Mouse (Mus musculus): ENCODE measurements around the gene AW822073. TPM values are rescaled to one million over a fixed set of nuclear protein-coding genes. Genes with fewer than 3 reads are reported as not detected.
A peak's percentile ranks its signal among the peaks of the same experiment; 100 is the strongest.
"Not testable (repeated sequence)": the region's sequence is repeated elsewhere in the genome, so short reads cannot be mapped to it uniquely, and the experiment has no call there.

AW822073 gene
- polyA plus RNA-seq (2016; fragmentation: Nextera tagmentation; extraction: Ambion mirVana) = not detected in 2 replicates

DNA sequence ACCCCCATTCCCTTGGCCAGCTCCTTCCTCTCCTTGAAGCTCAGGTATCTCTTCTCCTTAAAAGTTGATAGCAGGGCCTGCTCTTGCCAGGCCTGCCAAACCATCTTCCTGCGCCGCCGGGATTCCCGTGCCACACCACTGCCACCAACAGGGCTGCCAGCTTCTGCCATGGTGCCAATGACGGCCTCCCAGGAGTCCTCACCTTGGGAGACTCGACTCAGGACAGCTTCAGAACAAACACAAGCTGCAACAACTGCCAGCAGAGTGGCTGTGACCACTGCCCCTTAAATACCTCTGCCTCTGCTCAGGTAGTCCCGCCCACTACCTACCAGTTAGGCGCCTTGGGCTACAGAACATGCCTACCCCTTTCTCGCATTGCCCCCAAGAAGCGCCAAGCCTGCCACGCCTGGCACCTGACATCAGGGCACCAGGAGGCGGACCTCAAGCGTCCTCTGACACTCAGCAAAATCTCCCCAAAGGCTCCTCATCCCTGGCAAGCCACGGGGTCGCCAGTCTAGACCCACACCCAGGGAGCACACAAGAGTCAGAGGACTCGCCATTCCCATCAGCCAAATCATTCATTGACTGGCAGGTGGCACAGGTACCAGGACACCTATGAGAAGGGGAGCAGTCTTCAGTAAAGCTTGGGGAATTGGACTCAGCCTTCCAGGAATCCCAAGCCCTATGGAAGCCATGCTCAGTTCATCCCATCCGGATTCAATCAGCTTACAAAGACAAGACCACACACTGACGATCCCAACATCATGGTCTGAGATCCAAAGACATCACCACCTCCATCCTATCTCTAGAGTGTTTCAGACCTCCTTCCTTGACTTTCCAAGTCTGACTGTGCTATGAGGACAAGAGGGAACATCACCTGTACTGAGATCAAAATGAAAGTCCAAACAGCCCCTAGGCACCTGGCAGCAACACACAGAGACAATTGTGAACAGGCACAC lies at the start of gene AW822073:
Gene AW822073, minus strand, starts transcription at position 104 of the 959 bp plus-strand sequence.
- not testable (repeated sequence) for H3K27ac ChIP-seq; H3K4me3 ChIP-seq; H3K36me3 ChIP-seq; H3K27me3 ChIP-seq (ENCODE audit: insufficient read depth, poor library complexity, severe bottlenecking); H3K4me1 ChIP-seq; H3K9me3 ChIP-seq
- DNase-seq (ENCODE audit: low spot score) = peak; percentile 89
- WGBS = 78% methylated on average over 18 of the region's 18 CpGs

DNA sequence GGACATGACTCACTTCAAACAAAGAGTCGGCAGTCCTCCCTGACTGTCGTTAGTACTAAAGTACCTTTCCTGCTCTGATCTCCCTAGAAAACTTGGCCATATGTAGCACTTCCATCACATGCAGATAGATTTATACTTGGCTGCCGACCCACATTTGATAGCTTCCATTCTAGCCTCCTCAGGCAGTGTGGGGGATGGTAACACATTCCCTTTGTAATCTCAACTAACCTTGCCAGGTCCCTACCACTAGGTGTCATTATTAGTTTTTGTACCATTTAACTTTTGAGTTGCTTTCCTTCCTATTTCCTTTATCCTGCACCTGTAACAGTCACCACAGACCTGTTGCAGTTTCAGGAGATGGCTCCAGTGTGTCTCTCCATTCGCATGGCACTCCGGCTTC lies 33.7 kb upstream of the AW822073 start:
- Histone ChIP-seq H3K9me3 (no peaks in the 10 kb centered on the region), H3K27ac (no peak overlapping the region), H3K4me1 (peaks cover 3% of the 10 kb centered on the region; the same call in 1 of the 2 replicates), H3K27me3 (ENCODE audit: insufficient read depth, poor library complexity, severe bottlenecking) (no peaks in the 10 kb centered on the region), H3K36me3 (peaks cover 37% of the 10 kb centered on the region), H3K4me3 (no peak overlapping the region)
- no peak for DNase-seq (ENCODE audit: low spot score)
- WGBS = 73% methylated on average over 5 of the region's 5 CpGs

DNA sequence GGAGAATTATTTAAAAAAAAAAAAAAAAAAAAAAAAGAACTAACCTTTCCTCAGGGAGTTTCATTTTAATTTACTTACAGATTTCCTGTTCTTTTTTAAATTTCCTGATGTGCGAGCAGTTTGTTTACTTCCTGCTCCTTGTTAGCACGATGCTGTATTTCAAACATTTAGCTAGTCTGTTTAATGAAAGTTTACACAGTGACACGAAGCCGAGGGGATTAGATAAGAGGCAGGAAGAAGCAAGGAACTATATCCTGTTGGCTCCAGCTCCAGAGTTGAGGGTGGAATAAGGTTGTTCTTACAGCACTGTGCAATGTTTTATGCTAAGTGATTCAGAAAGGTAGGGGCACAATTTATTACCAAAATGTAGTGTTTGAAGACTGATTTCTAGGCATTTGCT lies 31.2 kb upstream of the AW822073 start:
- H3K9me3 ChIP-seq = no peaks in the 10 kb centered on the region
- H3K36me3 ChIP-seq = peaks cover 22% of the 10 kb centered on the region
- WGBS = 6% methylated on average over 4 of the region's 4 CpGs
- peak overlapping the region; percentile 91 for H3K4me3 ChIP-seq
- H3K27me3 ChIP-seq (ENCODE audit: insufficient read depth, poor library complexity, severe bottlenecking) = no peaks in the 10 kb centered on the region
- DNase-seq (ENCODE audit: low spot score) = no peak
- peaks cover 3% of the 10 kb centered on the region; the same call in 1 of the 2 replicates for H3K4me1 ChIP-seq
- peak overlapping the region; percentile 92; the same call in 1 of the 2 replicates for H3K27ac ChIP-seq

DNA sequence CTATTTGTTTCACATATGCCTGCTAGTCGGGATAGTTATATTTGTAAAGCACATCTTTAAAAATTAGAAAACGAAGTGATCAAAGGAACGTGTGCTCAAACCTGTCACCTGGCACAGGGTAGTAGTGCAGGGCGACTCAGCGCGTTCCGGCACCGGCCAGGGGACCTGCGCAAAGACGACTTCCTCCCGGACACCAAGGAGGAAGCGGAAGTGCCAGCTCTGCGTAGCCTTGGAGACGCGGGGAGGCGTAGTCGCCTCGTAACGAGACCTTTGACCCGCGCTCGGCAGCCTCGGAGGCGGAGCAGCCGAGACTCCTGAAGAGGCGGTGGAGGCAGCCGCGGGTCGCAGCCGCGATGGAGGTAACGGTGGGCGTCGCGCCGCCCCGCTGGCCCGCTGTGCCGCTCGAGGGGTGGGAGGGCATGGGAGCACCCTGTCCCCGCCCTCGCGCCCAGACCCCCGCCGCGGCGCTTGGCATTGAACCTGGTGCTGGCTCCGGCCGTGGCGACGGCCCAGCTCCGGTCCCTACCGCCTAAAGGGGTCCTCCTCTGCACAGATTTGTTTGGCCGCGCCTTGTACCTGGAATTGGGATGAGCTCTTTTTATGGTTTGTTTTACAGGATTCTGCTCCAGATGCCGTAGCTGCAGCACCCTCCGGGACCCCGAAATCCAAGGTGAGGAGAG lies 30.6 kb upstream of the AW822073 start, which contains the start of gene Gcc2:
Gene Gcc2, plus strand, starts transcription at position 285 of the 680 bp plus-strand sequence.
- Histone ChIP-seq H3K27ac (peak within 1 kb of the TSS; percentile 92), H3K4me1 (peaks cover 3% of the 10 kb centered on the region; the same call in 1 of the 2 replicates), H3K9me3 (no peaks in the 10 kb centered on the region), H3K27me3 (ENCODE audit: insufficient read depth, poor library complexity, severe bottlenecking) (no peaks in the 10 kb centered on the region), H3K36me3 (peaks cover 20% of the 10 kb centered on the region), H3K4me3 (peak within 1 kb of the TSS; percentile 91)
- peak; percentile 98 for DNase-seq (ENCODE audit: low spot score)
- WGBS = under 1% methylated on average over 58 of the region's 58 CpGs

DNA sequence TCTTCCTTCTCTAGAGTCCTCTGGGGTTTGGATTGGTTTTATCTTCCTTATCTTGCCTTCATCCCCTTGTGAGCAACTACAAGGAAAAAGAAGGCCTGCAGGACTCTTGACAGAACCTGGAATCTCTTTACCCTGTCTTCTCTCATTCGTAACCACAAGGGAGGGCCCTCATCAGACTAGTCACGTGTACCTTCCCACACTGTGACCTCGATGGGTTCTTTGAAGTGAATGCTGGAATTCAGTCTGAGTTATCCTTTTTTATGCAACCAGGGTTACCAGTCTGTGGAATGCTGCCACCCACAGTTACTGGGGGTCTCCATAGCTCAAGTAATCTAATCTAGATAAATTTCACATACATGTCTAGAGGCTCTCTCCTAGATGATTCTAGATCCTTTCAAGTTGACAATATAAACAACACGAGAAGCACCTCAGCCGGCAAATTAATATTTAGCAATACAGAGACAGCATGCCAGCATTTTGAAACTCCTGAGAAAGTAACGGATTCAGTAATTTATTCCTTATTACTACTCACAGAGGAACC lies 30.0 kb upstream of the AW822073 start:
- Histone ChIP-seq H3K27me3 (ENCODE audit: insufficient read depth, poor library complexity, severe bottlenecking) (no peaks in the 10 kb centered on the region), H3K36me3 (peaks cover 14% of the 10 kb centered on the region; the same call in 1 of the 2 replicates), H3K27ac (peak overlapping the region; percentile 92; the same call in 1 of the 2 replicates), H3K9me3 (no peaks in the 10 kb centered on the region), H3K4me1 (peaks cover 3% of the 10 kb centered on the region; the same call in 1 of the 2 replicates), H3K4me3 (peak overlapping the region; percentile 91)
- no peak for DNase-seq (ENCODE audit: low spot score)
- WGBS = 43% methylated on average over 6 of the region's 6 CpGs

DNA sequence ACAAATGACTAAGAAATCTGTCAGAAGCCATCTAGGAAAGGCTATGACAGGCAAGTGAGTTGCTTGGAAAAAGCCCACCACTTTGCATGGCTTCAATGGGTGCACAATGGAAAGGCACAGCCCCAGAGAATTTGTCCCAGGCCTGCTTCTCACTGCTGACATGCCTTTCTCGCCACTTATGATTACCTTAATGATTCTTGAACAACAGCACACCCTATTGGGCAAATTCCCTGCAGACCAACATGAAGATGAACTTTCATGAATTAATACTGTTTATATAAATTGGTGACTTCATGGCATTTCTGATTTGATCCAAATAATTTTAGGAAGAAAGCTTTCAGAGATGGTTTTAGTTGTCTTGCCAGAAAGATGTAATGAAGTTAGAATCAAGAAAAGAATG lies 24.8 kb upstream of the AW822073 start:
- 23% methylated on average over 1 of the region's 1 CpGs for WGBS
- Histone ChIP-seq H3K36me3 (no peaks in the 10 kb centered on the region), H3K4me3 (no peak overlapping the region), H3K27me3 (ENCODE audit: insufficient read depth, poor library complexity, severe bottlenecking) (no peaks in the 10 kb centered on the region), H3K27ac (no peak overlapping the region), H3K4me1 (peaks cover under 1% of the 10 kb centered on the region; the same call in 1 of the 2 replicates), H3K9me3 (no peaks in the 10 kb centered on the region)
- DNase-seq (ENCODE audit: low spot score) = no peak

DNA sequence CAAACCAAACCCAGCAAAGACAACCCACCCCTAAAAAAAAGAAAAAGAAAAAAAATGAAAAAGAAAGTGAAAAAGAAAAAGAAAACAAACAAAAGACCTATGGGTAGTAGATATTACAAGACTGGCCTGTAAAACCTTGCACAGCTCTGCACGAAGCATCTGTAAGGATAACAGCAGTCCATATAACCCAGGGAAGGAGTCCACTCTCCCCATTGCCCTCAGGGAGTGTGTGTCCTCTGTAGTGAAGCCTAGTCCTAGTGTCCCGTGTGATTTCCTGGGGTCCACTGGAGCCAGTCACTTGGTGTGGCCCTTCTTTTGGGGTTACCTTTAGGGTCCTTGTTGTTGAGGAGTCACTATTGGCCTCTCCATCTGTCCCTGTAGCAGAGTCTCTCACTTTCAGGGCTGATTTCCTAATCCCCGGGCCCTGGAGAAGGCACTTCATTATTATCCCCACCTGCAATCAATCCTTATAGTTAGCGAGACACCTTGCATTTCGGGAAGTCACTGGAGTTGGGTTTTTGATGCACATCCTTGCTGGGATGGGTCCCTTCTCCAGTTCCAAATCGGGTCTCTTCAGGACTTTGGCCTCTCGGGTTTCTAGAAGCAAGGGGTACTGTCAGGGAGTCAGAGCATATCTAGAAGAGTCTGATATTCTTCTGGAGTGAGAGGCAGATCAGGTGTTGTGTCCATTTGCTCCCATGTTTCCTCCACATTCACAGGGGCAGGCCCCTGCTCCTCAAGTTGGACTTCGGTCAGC lies 14.4 kb upstream of the AW822073 start:
- DNase-seq (ENCODE audit: low spot score) = peak; percentile 94
- H3K4me3 ChIP-seq; H3K4me1 ChIP-seq; H3K27ac ChIP-seq; H3K27me3 ChIP-seq (ENCODE audit: insufficient read depth, poor library complexity, severe bottlenecking); H3K36me3 ChIP-seq; H3K9me3 ChIP-seq: not testable (repeated sequence)
- 73% methylated on average over 8 of the region's 8 CpGs for WGBS

DNA sequence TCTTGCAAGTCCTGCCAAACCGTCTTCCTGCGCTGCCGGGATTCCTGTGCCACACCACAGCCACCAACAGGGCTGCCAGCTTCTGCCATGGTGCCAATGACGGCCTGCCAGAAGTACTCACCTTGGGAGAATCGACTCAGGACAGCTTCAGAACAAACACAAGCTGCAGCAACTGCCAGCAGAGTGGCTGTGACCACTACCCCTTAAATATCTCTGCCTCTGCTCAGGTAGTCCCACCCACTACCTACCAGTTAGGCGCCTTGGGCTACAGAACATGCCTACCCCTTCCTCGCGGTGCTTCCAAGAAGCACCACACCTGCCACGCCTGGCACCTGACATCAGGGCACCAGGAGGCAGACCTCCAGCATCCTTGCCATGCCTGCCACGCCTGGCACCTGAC lies 11.9 kb upstream of the AW822073 start, which contains the start of gene Gm4981:
Gene Gm4981, minus strand, starts transcription at position 89 of the 400 bp plus-strand sequence.
- no peaks in the 10 kb centered on the region for H3K36me3 ChIP-seq

GRCm38 (mm10) chr10:58234985-58235384 lies 10.3 kb upstream of the AW822073 start:
- whole genome bisulfite sequencing = 76% methylated on average over 4 of the region's 4 CpGs
- H3K4me3 ChIP-seq; H3K27me3 ChIP-seq (ENCODE audit: insufficient read depth, poor library complexity, severe bottlenecking); H3K27ac ChIP-seq; H3K4me1 ChIP-seq; H3K36me3 ChIP-seq; DNase-seq (ENCODE audit: low spot score): not testable (repeated sequence)
- peaks cover 22% of the 10 kb centered on the region for H3K9me3 ChIP-seq

More for the DNA sequence above, 11.9 kb upstream of the AW822073 start, which contains the start of gene Gm4981:
- no peak within 1 kb of the TSS for H3K27ac ChIP-seq
- 84% methylated on average over 10 of the region's 10 CpGs for WGBS
- no peak within 1 kb of the TSS for H3K4me3 ChIP-seq
- H3K9me3 ChIP-seq = peaks cover 18% of the 10 kb centered on the region
- H3K4me1 ChIP-seq = no peaks in the 10 kb centered on the region
- H3K27me3 ChIP-seq (ENCODE audit: insufficient read depth, poor library complexity, severe bottlenecking) = no peaks in the 10 kb centered on the region
- DNase-seq (ENCODE audit: low spot score) = peak; percentile 83

GRCm38 (mm10) chr10:58233740-58234121 lies 9.0 kb upstream of the AW822073 start:
- not testable (repeated sequence) for H3K27ac ChIP-seq; H3K4me1 ChIP-seq; H3K36me3 ChIP-seq; H3K27me3 ChIP-seq (ENCODE audit: insufficient read depth, poor library complexity, severe bottlenecking); DNase-seq (ENCODE audit: low spot score); H3K4me3 ChIP-seq
- peaks cover 19% of the 10 kb centered on the region for H3K9me3 ChIP-seq

- H3K36me3 ChIP-seq; H3K27me3 ChIP-seq (ENCODE audit: insufficient read depth, poor library complexity, severe bottlenecking); H3K4me3 ChIP-seq; DNase-seq (ENCODE audit: low spot score); H3K4me1 ChIP-seq; H3K27ac ChIP-seq: not testable (repeated sequence)
- WGBS = 71% methylated on average over 10 of the region's 10 CpGs
- peaks cover 19% of the 10 kb centered on the region for H3K9me3 ChIP-seq
These were observed 8.5 kb upstream of the AW822073 start for GRCm38 (mm10) chr10:58233054-58233739.

GRCm38 (mm10) chr10:58232641-58232969 lies 7.9 kb upstream of the AW822073 start, which contains the start of gene Duxf3:
Gene Duxf3, minus strand, starts transcription at chr10:58232675.
- not testable (repeated sequence) for H3K27me3 ChIP-seq (ENCODE audit: insufficient read depth, poor library complexity, severe bottlenecking); DNase-seq (ENCODE audit: low spot score); H3K36me3 ChIP-seq; H3K27ac ChIP-seq; H3K4me1 ChIP-seq; H3K4me3 ChIP-seq
- H3K9me3 ChIP-seq = peaks cover 17% of the 10 kb centered on the region
- WGBS = 66% methylated on average over 6 of the region's 8 CpGs
